Mouse (Mus musculus): ENCODE results near the gene Cacna1c.

DNA sequence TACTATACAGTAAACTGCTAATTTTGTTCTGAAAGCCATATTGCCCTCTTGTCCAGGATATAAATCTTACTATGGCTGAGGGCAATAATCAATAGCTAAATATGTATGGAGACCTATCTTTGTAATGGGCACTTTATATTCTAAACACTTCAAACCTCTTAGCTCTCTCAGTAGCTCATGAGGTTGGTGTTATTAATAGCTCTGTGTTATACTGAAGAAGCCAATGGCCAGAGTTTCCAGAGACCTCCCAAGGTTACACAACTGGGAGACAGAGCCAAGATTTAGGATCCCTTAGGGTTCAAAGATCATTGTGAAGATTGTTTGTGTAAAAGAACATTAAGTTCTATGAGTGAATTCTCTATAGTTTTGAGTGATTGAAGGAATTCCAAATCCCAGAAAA is 30.5 kb downstream of the Cacna1c start:
- TF ChIP-seq EP300 (IDR thresholded peaks at IDR 0.05; ENCODE audit: insufficient read depth, low read depth, low read length) (no peak), CTCF (IDR thresholded peaks at IDR 0.05; ENCODE audit: low read depth, low read length) (no peak)

Data from ES-Bruce4 (cell line).